Mouse (Mus musculus) megakaryocyte progenitor cell, adult 5-6 weeks (primary cell): ENCODE results near the gene Ptprn2. TPM values are rescaled to one million over a fixed set of nuclear protein-coding genes. Genes with fewer than 3 reads are reported as not detected.

Experiments used
- ATAC-seq: replicated peaks from 2 replicates; pipeline ENCODE4 v1.8.0; 2016; ENCODE audit warnings: mild to moderate bottlenecking, moderate TSS enrichment, inconsistent platforms; ENCODE audit not compliant: poor library complexity
- total RNA-seq, 2 experiments: library from RNA; stranded (forward) in 1 of 2; stranded (reverse) in 1 of 2; fragments of 157-497, 149-512 nt in 1 of 2; fragments of 200-1000 nt in 1 of 2; gene quantifications; 2 replicates each; pipeline versions ENCODE4 v1.2.3 to v1.2.4; 2015 to 2017

Gene Ptprn2
- total RNA-seq, 2 experiments from 2014 or later, result not detected

DNA sequence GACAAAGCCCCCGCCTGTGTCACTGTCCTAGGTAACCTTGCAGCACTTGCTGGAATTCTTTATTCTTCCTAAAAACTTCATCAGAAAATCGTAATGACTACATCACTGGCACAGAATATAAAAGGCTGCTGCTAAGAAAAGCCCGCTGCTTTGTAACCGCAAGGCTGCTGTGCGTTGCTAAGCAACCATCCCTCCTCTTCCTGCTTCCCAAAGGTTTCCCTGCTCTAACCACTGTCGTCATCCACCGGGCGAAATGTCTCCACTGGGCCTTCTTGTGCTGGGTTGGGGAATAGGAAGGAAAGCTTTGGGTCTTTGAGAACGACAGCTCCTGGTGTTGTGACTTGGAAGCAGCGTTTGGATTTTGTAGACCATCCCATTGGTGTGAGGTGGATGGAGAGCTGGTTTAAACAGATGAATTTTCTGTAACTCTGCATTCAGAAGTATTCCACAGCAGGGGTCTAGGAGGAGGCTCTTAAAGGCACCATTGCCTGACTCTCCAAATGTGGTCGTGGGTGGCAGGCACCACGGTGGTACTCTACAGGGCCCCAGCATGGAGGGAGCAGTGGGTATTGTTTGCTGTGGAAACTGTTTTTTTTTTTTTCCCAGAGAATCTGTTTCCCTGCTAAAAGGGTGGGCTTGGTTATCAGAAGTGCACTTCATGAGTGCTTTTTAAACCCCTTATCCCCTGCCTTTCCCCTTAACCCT, 711.4 kb downstream of the Ptprn2 start:
- ATAC-seq, result no peak

DNA sequence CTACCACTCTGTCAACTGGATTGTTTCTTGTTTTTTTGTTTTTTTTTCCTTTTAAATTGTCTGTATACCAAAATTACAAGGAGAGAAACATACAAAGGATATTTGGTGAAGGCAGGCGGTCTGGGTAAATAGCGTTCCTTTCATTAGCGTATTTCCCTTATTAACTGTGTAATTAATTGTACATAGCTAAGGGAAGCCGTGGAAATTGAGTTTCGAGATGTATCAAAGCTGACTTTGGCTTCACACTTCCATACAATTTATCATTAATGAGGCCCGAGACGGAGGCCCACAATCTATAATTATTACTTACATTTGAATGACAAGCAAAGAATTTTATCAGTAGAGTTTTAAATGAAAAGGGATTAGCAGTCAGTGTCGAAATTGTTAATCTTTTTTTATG, 712.6 kb downstream of the Ptprn2 start:
- no peak for ATAC-seq

DNA sequence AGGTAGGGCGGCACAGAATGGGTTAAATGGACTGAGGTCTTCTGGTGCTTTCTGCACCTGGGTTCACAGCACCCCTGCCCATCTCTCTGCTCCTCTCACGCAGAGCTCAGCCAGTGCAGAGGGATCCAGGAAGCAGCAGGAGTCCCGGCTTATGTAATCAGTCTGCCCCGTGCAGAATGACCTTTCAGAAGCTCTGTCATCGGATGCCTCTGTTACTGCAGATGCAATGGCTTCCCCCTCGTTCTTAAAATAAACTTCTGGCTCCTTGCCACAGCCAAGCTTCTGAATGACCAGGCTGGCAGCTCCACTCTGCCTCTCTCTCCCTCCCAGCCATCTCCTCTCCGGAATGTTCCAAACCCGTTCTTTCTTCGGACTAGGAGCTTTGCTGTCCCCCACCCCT, 714.6 kb downstream of the Ptprn2 start:
- peak; percentile 86 for ATAC-seq

DNA sequence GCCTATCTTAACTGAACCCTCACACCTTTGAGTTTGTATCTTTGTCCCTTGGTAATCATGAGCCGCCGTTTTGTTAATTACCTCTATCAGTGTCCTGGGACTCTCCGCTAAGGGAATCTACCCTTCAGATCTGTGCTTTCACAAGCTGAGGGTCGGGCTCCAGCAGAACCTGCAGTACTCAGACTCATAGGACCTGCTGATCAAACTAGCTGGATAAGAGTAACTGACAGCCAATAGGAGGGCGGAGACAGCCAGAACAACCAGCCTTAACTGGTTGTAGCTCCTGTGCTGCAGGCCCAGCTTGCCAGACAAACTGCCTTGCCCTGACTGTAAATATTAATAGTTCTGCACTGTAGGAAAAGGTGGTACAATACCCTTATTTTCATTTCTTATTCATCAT, 715.1 kb downstream of the Ptprn2 start:
- ATAC-seq, result peak; percentile 15; the same call in 1 of the 2 replicates

DNA sequence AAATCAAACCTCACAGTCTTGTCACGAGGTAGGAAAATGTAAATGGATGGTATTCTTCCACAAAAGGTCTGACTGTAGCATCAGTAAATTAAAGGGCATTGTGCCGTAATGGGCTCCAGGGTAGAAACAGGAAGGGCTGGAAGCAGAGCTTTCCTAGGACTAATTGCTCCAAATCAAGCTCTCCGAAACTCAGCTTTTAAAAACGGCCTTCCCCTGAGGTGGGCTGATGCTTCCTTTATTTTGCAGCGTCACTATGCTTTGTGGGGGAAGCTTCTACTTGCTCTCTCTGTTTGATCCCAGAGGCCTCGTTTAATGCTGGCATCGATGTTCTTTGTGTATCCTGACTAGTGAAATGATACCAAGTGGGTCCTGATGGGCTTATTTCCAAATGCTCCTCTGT, 718.0 kb downstream of the Ptprn2 start:
- ATAC-seq, result no peak

DNA sequence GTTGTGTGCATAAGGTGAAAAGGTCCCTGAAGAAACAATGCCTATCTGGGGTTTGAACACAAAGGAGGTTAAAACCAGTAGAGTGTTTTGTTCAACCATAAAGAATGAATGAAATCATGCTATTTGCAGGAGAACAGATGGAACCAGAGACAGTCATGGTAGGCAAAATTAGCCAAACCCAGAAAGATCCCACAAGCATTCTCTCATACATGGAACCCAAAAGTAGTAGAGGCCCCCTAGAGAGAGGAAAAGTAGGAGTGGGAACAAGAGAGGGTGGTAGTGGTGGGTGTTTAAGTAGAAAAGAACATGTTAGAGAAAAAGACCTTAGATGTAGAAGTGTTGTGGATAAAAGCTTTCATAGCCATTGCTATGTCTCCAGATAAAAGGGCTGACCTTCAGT, 719.4 kb downstream of the Ptprn2 start:
- ATAC-seq, result no peak

DNA sequence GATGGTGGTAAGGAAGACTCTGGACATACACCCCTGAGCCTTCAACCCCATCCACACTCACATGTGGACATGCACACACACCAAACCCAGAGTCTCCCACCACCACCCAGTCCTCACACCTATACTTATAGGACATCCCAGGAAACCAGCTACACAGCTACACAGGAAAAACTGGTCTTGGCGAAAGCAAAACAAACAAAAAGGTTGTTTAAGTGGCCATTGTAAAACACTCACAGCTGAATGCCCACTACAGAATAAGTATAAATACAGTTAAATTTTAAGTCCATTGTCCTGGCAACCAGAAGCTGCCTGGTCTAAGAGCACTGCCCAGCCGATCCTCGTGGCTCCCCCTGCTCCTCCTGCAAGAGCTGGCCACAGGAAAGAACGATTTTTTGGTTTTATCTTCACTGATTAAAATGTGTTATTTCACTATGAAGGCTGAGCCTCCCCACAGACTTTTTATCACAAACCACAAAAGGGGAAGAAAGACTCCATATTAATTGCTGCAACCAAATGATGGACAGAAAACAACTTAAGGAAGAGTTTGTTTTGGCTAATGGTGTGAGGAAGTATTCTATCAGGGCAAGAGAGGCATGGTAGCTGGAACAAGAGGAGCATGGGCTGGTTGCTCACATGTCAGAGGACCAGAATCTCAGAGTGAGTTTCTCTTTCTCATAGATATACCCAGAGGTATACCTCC, 722.1 kb downstream of the Ptprn2 start:
- ATAC-seq, result peak; percentile 83

DNA sequence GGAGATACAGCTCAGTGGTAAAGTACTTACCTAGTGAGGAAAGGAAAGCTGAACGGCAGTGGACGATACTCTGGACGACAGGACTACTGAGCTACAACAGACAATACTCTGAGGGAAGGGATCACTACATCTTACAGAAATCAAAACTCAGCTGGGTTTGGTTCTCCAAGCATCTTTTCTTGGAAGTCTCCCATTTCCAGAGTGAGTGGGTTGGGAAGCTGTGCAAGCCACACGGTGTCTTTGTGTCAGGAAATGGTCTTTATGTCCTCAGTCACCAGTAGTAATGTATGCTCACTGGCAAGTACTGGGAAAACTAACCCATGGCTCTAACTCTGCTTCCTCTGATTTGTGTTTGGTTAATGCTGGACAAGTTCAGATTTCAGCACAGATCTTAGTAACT, 724.9 kb downstream of the Ptprn2 start:
- ATAC-seq, result no peak

DNA sequence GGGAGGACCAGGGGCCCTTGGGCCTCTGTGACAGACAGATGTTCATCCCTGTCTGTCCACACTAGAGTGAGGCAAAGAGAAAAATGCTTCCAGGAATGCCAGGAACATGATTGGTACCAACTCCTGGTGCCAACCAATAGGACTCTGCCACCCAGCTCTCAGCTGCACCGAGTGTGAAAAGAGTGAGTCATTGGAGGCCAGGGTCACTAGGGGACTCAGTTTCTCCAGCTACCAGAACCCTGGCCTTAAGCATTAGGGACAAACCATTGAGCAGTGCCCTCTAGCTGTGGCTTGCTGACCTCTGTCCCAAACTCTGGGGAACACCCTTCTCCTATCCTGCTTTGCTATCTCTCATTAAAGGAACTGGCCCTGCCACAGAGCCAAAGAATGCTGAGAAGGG, 728.0 kb downstream of the Ptprn2 start:
- ATAC-seq, result peak; percentile 27

DNA sequence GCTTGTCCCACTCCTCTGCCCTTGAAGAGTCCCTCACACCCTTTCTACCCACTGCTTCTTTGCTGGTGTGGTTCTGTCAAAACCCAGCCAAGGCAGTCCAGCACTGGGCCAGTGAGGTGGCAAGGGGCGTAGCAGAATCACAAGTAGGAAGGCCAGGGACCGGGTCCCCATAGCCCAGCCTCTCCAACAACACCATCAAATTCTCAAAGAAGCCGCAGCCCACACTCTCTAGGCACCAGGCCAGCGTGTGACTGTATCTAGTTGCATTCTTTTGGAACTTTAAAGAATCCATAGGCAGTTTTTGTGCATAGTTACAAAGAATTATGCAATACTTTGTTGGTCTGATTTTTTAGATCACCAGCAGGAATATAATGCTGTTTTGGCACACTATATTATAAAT, 728.8 kb downstream of the Ptprn2 start:
- ATAC-seq, result no peak

DNA sequence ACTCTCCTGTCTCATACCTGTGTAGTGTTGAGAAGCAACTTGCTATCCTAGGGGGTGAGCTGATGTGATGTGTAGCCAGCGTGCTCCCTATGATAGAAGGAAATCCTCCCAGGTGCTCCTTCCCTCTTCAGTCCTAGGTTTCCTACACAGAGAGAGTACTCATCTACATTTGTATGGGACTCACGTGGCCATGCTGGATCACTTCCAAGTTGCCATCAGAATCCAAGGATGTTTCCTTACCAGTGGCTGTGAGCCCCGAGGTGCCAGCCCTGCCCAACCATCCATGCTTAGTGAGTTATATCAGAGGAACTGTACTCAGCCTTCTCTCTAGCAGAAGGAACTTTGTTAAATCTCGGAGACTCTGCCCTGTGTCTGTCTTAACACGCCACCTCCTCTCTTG, 729.4 kb downstream of the Ptprn2 start:
- no peak for ATAC-seq

DNA sequence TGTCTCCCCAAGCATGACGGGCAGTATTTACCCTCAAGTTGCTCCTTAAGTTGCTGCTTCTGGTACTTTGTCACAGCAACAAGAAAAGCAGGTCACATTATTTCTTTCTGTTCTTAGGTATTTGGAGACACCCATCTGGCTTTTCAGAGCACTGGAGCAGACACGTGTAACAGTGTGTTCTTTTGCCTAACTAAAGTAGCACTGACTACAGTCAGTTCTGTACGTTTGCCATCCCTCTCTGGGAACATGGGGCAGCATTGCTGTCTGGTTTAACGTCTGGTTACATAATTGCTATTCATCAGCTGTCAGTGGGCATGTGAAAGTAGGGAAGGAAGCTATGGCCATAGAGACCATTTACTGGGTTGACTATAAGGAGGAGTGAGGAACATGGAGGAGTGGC, 736.4 kb downstream of the Ptprn2 start:
- ATAC-seq, result no peak

DNA sequence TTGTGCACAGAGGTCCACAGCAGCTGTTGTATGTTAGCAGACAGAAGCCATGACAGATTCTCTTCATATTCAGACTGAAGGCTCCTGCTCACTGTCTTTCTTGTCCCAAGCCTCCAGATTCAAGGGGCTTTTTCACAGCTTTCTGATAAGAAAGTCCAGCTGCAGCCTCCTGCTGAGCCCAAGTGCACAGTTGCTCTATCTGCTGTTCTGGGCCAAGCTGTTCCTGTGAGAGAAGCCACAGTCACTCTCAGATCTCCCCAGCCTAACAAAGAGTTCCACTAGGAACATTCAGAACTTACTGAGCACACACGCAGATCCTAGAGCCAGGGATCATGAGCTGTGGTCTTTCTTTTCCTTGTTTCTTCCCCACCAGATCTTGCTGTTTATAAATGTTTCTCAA, 738.5 kb downstream of the Ptprn2 start:
- ATAC-seq, result no peak

DNA sequence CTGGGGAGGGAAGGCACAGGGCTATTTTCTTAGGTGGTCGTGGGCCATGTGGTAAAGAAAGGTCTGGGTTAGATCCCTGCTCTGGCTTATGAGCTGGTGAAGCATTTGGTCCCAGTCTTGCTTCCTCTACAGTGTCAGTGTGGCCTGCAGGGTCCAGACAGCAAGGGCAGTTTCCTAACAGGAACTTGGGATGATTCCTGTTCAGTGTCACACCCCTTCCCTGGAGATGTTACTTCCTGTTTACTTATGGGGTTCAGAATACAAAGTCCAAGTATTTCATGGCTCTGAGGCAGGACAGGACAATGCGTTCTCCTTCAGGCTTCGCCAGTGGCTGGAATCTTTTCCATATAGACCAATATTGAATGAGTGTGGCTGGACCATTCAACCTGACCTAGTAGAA, 741.7 kb downstream of the Ptprn2 start:
- peak; percentile 52; the same call in 1 of the 2 replicates for ATAC-seq

DNA sequence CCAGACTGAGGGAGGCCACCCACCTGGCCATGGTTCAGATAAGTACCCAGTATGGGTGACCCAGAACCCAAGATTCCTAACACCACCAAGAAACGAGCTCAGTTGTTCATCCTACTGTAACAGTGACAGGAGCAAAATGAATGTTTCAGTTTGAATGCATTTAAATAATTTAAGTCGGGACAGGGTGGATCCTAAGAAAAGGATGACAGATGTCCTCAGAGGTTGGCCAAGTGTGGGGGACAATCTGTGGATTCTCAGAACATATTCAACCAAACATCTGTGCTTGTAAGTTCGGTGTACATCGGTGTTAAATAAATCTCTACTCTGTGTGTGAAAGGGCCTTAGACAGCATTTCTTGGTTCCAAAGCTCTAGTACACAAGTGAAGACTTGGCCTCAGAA, 743.9 kb downstream of the Ptprn2 start:
- ATAC-seq, result no peak

DNA sequence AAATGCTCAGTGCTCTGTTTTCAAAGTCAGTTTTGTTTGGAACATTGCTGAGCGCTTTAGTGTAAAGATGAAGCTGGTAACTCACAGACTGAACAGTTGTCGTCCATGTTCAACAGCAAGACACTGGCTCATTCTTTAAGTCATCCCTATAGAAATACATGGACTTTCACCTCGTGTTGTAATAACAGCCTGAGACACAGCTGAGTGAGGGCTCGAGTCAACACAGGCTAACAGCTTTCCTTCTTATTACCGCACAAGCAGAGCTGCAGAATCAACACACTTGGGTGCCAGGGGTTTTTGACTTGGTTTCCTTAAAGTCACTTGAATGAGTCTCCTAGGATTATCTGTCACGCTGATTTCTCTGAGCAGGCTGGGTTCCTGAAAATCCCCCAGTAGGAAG, 744.8 kb downstream of the Ptprn2 start:
- ATAC-seq, result no peak

DNA sequence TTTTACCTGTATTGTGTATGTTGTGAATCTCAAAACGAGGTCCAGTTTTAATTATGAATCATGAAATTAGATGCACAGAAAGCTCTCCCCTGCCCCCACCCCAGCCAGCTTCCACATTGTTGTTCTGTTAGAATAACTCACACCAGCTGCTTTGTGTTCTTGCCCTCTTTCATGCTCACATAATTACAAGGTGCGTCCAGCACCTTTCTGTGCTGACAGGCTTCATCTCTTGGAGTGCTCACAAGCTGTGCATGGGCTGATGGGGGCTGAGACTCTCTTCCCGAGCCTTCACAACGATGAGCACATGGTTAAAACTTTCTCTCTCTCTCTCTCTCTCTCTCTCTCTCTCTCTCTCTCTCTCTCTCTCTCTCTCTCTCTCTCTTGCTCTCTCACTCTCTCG, 746.3 kb downstream of the Ptprn2 start:
- no peak for ATAC-seq

DNA sequence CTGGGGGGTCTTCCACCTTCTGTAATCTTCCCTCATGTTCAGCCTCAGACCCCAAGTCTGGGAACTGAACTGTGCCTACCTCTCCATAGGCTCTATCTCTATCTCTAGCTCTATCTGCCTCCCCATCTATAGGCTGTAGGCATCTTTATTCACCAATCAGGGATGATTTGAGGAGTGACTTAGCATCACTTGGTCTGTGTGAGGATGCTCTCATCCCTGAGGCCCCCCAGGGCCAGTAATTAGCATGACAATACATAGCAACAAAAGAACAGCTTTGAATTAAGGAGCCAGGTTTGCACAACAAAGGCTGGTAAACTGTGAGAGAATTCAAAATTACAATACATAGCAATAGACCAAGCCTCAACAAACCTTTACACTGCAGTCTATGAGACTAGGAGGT, 749.6 kb downstream of the Ptprn2 start:
- no peak for ATAC-seq

DNA sequence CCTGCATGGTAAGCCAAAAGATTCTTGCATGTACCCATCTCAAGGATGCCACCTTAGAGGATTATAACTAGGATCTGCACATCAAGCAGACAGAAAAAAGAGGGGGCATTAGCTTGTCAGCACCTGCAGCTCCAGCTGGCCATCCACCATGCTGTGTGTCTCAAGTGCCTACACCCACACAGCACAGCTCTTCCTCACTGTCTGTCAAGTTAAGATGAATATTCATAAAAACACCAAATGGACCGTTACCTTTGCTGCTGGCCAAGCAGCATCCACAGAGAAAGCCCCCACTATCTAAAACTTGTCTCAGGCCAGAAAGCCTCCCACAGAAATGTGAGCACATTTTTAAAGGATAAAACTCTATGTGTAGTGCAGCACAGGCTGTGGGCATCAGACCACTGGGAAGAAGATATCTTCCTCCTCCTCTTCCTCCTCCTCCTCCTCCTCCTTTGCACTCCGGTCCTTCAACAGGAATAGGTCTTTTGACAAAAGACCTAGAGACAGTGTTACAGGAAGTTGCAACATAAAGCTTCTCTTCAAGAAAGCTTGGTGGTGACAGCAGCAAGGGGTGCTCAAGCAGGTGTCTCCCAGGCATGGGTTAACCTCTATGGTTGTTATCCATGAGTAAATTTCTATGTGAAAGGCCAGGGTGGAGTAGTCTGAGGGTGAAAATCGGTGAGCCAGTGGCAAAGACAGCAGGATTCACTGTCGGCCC, 750.7 kb downstream of the Ptprn2 start:
- peak; percentile 50 for ATAC-seq

DNA sequence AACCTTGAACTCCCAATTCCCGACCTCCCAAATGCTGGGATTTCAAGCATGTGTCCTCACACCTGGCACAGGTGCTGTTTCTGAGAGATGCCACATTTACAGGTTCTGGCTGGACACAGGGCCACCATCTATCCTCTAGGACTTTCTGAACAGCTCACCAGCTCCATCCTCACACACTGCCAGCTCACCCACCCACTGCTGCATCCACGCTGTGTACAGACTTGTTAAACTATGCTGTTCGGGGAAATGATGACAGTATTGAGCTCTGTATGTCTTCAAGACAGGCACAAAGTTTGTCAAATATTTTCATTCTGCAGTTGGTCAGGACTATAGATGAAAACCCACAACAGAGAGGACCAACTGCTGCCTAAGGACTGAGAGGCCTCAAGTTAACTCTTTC, 751.5 kb downstream of the Ptprn2 start:
- ATAC-seq, result no peak

DNA sequence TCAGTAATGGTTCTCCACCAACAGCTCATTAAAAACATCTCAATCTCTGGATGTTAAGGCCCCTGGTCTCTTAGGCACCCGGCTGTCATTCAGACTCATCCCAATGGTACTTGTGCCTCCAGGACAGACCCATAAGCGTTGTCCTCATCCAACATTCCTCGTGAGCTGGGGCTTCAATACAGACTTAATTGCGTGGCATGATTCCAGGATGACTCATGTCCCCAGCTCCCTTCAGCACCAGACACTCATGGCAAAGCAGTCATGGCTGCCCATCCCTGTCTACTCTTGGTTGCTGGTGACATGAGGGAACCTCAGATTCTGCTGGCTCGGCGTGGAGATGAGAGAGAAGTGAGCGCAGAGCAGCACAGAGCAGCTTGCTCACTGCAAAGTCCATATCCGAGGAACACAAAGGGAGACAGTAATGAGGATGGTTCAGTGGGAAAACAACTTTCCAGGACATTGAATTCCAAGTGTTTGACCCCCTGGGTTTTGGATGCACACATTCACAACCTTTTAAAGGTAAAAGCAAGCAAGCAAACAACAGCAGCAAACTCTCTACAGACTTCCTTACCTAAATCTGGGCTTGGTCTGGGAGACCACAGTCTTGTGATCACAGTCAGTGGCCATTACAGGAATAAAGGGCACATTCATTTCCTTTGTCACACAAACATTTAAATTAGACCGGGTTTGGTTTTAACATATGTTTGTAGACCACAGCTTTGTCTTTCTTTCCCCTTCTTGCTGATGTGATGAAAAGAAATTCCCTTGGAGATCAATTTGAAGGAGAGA, 754.6 kb downstream of the Ptprn2 start:
- ATAC-seq, result no peak
